Mouse (Mus musculus) layer of hippocampus, adult 2 months (tissue): ENCODE measurements around the gene Snrnp40. TPM values are rescaled to one million over a fixed set of nuclear protein-coding genes. Genes with fewer than 3 reads are reported as not detected.

Experiments used
- DNase-seq, 2 experiments: peaks; one replicate each; pipeline ENCODE4 v3.0.0; 2022; ENCODE audit warnings: low spot score in 2 of 2
- H3K27ac ChIP-seq: fragments of 200-600 bp; 2 replicates; pipeline ENCODE4 v1.8.1; 2022
- H3K4me3 ChIP-seq: fragments of 200-600 bp; 2 replicates; pipeline ENCODE4 v1.8.1; 2022; ENCODE audit warnings: mild to moderate bottlenecking
- CTCF ChIP-seq: fragments of 200-600 bp; conservative IDR thresholded peaks from 2 replicates; pipeline ENCODE4 v1.8.1; 2022; ENCODE audit warnings: antibody characterized with exemption, mild to moderate bottlenecking, moderate library complexity
- long read RNA-seq, 2 experiments: library from polyadenylated mRNA; stranded (forward); transcript quantifications; one replicate each; pipeline ENCODE4 v2.0.0; 2021; ENCODE audit warnings: borderline mapping rate in 2 of 2
- total RNA-seq, 2 experiments: library from RNA; stranded (reverse); gene quantifications; 2 replicates each; pipeline ENCODE4 v1.2.3; 2021

Snrnp40 gene
- total RNA-seq = 10 to 100 TPM; 32.4 to 33.8 TPM
- long read RNA-seq, experiment 1, transcript Snrnp40-201 (10 exons, 1,584 nt) = major isoform, 24 of 36 reads
- long read RNA-seq, experiment 1, partial matches to known transcripts = 10 of 36 reads
- long read RNA-seq, experiment 1, other reads (novel, unspliced or antisense) = 2 of 36 reads
- long read RNA-seq, experiment 2, transcript Snrnp40-201 (10 exons, 1,584 nt) = major isoform, 34 of 51 reads
- long read RNA-seq, experiment 2, partial matches to known transcripts = 11 of 51 reads
- long read RNA-seq, experiment 2, other reads (novel, unspliced or antisense) = 6 of 51 reads

GRCm38 (mm10) chr4:130359486-130360237, at the start of gene Snrnp40, which contains the start of gene Zcchc17:
Gene Snrnp40, plus strand, starts transcription at chr4:130360132.
Gene Zcchc17, minus strand, starts transcription at chr4:130359943.
- Histone ChIP-seq H3K27ac (peak within 1 kb of the TSS; percentile 93), H3K4me3 (peak within 1 kb of the TSS; percentile 84)
- DNase-seq = peak; percentile 99
- peak; percentile 64 for TF ChIP-seq CTCF

GRCm38 (mm10) chr4:130312526-130312925, 47.4 kb upstream of the Snrnp40 start:
- H3K4me3 ChIP-seq = no peak overlapping the region
- TF ChIP-seq CTCF = no peak
- H3K27ac ChIP-seq = no peak overlapping the region
- no peak for DNase-seq

GRCm38 (mm10) chr4:130313552-130313951, 46.4 kb upstream of the Snrnp40 start:
- no peak for DNase-seq
- Histone ChIP-seq H3K27ac (peak overlapping the region; percentile 23; the same call in 1 of the 2 replicates), H3K4me3 (no peak overlapping the region)
- TF ChIP-seq CTCF = no peak

- Histone ChIP-seq H3K4me3 (no peak overlapping the region), H3K27ac (no peak overlapping the region)
- no peak for DNase-seq
- TF ChIP-seq CTCF = no peak
Measured at GRCm38 (mm10) chr4:130315771-130316527, 44.0 kb upstream of the Snrnp40 start.

- TF ChIP-seq CTCF = no peak
- no peak overlapping the region for H3K4me3 ChIP-seq
- H3K27ac ChIP-seq = no peak overlapping the region
- no peak for DNase-seq
Measured at GRCm38 (mm10) chr4:130316691-130317090, 43.2 kb upstream of the Snrnp40 start.

GRCm38 (mm10) chr4:130318122-130318521, 41.8 kb upstream of the Snrnp40 start:
- DNase-seq = no peak
- Histone ChIP-seq H3K27ac (no peak overlapping the region), H3K4me3 (no peak overlapping the region)
- no peak for TF ChIP-seq CTCF

GRCm38 (mm10) chr4:130319564-130319963, 40.4 kb upstream of the Snrnp40 start:
- DNase-seq = no peak
- Histone ChIP-seq H3K4me3 (no peak overlapping the region), H3K27ac (no peak overlapping the region)
- peak; percentile 31 for TF ChIP-seq CTCF

- no peak overlapping the region for H3K4me3 ChIP-seq
- DNase-seq = no peak
- no peak for TF ChIP-seq CTCF
- no peak overlapping the region for H3K27ac ChIP-seq
Measured at GRCm38 (mm10) chr4:130321640-130322039, 38.3 kb upstream of the Snrnp40 start.

GRCm38 (mm10) chr4:130322567-130322966, 37.4 kb upstream of the Snrnp40 start:
- Histone ChIP-seq H3K27ac (no peak overlapping the region), H3K4me3 (no peak overlapping the region)
- DNase-seq = no peak
- no peak for TF ChIP-seq CTCF

- no peak for DNase-seq
- TF ChIP-seq CTCF = no peak
- Histone ChIP-seq H3K4me3 (no peak overlapping the region), H3K27ac (0 out of 2 replicates have a peak overlapping the region, but pooled peaks have one; percentile 64)
Measured at GRCm38 (mm10) chr4:130323165-130323564, 36.8 kb upstream of the Snrnp40 start.

GRCm38 (mm10) chr4:130323607-130324006, 36.3 kb upstream of the Snrnp40 start:
- no peak for DNase-seq
- no peak for TF ChIP-seq CTCF
- H3K4me3 ChIP-seq = no peak overlapping the region

GRCm38 (mm10) chr4:130325446-130325845, 34.5 kb upstream of the Snrnp40 start:
- H3K4me3 ChIP-seq = no peak overlapping the region
- no peak overlapping the region; the same call in 1 of the 2 replicates for H3K27ac ChIP-seq
- no peak for TF ChIP-seq CTCF
- DNase-seq = no peak

More at GRCm38 (mm10) chr4:130323607-130324006, 36.3 kb upstream of the Snrnp40 start:
- peak overlapping the region; percentile 64 for H3K27ac ChIP-seq

- Histone ChIP-seq H3K4me3 (no peak overlapping the region), H3K27ac (peak overlapping the region; percentile 74)
- no peak for DNase-seq
- TF ChIP-seq CTCF = no peak
Measured at GRCm38 (mm10) chr4:130327366-130327765, 32.6 kb upstream of the Snrnp40 start.
